Mouse (Mus musculus) embryonic facial prominence, embryonic 14.5 days (tissue): ENCODE results near the gene Ulk4. TPM values are rescaled to one million over a fixed set of nuclear protein-coding genes. Genes with fewer than 3 reads are reported as not detected.

Experiments used
- ATAC-seq: fragments of 200-750 bp; cut with Nextera tagmentation; 2 replicates; pipeline ENCODE4 v1.8.0; 2017; ENCODE audit warnings: low read depth, moderate number of reproducible peaks, moderate TSS enrichment
- DNase-seq: peaks from one replicate; pipeline ENCODE4 v3.0.0-alpha.2; 2015; ENCODE audit warnings: low spot score
- H3K27ac ChIP-seq: fragments of 300-500 bp; sonication (generic); replicated peaks from 2 replicates; pipeline ENCODE4 v1.5.1; 2014; ENCODE audit warnings: low read depth, mild to moderate bottlenecking, low read length, moderate library complexity
- H3K27me3 ChIP-seq: fragments of 300-500 bp; sonication (generic); replicated peaks from 2 replicates; pipeline ENCODE4 v1.6.1; 2014; ENCODE audit warnings: low read length; ENCODE audit not compliant: control insufficient read depth, insufficient read depth
- H3K36me3 ChIP-seq: fragments of 300-500 bp; sonication (generic); 2 replicates; pipeline ENCODE4 v1.6.1; 2014; ENCODE audit warnings: low read length, mixed read lengths; ENCODE audit not compliant: control insufficient read depth, insufficient read depth
- H3K4me1 ChIP-seq: fragments of 300-500 bp; sonication (generic); 2 replicates; pipeline ENCODE4 v1.6.1; 2014; ENCODE audit warnings: antibody characterized with exemption, low read length; ENCODE audit not compliant: control insufficient read depth, insufficient read depth
- H3K4me2 ChIP-seq: fragments of 300-500 bp; sonication (generic); 2 replicates; pipeline ENCODE4 v1.6.1; 2014; ENCODE audit warnings: low read depth, mild to moderate bottlenecking, low read length, moderate library complexity, mixed read lengths
- H3K4me3 ChIP-seq: fragments of 300-500 bp; sonication (generic); 2 replicates; pipeline ENCODE4 v1.5.1; 2014; ENCODE audit warnings: low read depth, mild to moderate bottlenecking, low read length
- H3K9ac ChIP-seq: fragments of 300-500 bp; sonication (generic); 2 replicates; pipeline ENCODE4 v1.6.1; 2014; ENCODE audit warnings: low read depth, mild to moderate bottlenecking, low read length, moderate library complexity, mixed read lengths
- H3K9me3 ChIP-seq: fragments of 300-500 bp; sonication (generic); 2 replicates; pipeline ENCODE4 v1.6.1; 2016; ENCODE audit warnings: low read length; ENCODE audit not compliant: control insufficient read depth
- WGBS: fragments of 180-500 bp; shearing (Covaris S2); extraction: QIAGEN DNeasy Blood & Tissue Kit; methylation state at CpG from one replicate; pipeline ENCODE4 v1.1.7; 2014; 5-methylcytosine and 5-hydroxymethylcytosine counted together
- polyA plus RNA-seq: library from polyadenylated mRNA; unstranded; fragments of >200 nt; fragmentation: Nextera tagmentation; extraction: Ambion mirVana; gene quantifications from 2 replicates; pipeline ENCODE4 v1.2.1, GENCODE M21; 2014

Ulk4 gene
- polyA plus RNA-seq, 1 experiment from 2014 or later = 136 TPM

DNA sequence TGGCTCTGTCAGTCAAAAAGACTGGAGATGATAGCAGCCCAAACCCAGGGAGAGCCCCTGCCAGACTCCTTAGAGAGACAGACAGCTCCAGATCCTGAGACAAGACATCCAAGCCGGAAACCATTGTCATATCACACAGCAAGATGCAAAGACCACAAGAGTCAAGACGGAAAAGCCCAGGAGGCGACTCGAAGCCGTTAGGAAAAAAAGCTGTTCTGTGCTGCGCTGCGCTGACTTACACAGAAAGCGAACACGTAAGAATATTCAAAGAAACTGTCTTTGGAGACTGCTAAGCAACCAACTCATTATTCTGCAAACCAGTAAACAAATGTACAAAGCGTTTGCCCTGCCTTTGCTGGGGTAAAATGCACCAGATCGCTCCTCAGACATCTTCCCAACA is 101.8 kb downstream of the Ulk4 start:
- Histone ChIP-seq H3K4me1 (no peaks in the 10 kb centered on the region), H3K4me2 (no peak overlapping the region), H3K36me3 (peaks cover 7% of the 10 kb centered on the region; the same call in 1 of the 2 replicates), H3K27ac (no peak overlapping the region), H3K27me3 (no peaks in the 10 kb centered on the region), H3K9me3 (peaks cover 6% of the 10 kb centered on the region; the same call in 1 of the 2 replicates), H3K4me3 (no peak overlapping the region), H3K9ac (no peak overlapping the region)
- 83% methylated on average over 11 of the region's 11 CpGs for WGBS
- no peak for DNase-seq
- no peak for ATAC-seq

GRCm38 (mm10) chr9:121172123-121172522 is 104.9 kb downstream of the Ulk4 start:
- DNase-seq (no peak), ATAC-seq (no peak)
- 0 out of 2 replicates have a peak, but pooled peaks cover 3% of the 10 kb centered on the region for H3K9me3 ChIP-seq
- H3K27me3 ChIP-seq = no peaks in the 10 kb centered on the region
- H3K4me2 ChIP-seq = no peak overlapping the region
- no peak overlapping the region for H3K27ac ChIP-seq
- no peak overlapping the region for H3K9ac ChIP-seq
- no peaks in the 10 kb centered on the region for H3K4me1 ChIP-seq
- no peak overlapping the region for H3K4me3 ChIP-seq
- 91% methylated on average over 6 of the region's 6 CpGs for WGBS
- no peaks in the 10 kb centered on the region for H3K36me3 ChIP-seq

DNA sequence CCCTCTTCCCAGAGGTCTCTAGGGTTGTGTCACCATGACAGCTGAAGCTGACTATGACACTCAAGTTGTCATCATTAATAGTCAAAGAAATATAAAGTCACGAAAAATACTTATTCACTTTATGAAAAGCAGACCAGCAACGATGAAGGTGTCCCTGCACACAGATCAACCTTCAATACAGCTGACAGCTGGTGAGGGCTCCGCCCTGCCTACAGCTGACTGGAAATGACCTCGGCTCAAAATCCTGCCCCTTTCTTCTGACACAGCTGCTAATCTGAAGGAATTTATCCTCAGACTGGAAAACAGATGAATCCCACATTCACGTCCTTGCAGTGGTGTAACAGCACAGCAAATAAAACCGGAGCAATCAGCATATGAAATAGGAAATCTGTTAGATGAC is 105.4 kb downstream of the Ulk4 start:
- H3K9me3 ChIP-seq = 0 out of 2 replicates have a peak, but pooled peaks cover 3% of the 10 kb centered on the region
- H3K9ac ChIP-seq = no peak overlapping the region
- no peak overlapping the region for H3K27ac ChIP-seq
- DNase-seq = no peak
- H3K27me3 ChIP-seq = no peaks in the 10 kb centered on the region
- 49% methylated on average over 6 of the region's 6 CpGs for WGBS
- no peaks in the 10 kb centered on the region for H3K36me3 ChIP-seq
- H3K4me3 ChIP-seq = no peak overlapping the region
- no peak for ATAC-seq
- H3K4me2 ChIP-seq = no peak overlapping the region
- no peaks in the 10 kb centered on the region for H3K4me1 ChIP-seq

DNA sequence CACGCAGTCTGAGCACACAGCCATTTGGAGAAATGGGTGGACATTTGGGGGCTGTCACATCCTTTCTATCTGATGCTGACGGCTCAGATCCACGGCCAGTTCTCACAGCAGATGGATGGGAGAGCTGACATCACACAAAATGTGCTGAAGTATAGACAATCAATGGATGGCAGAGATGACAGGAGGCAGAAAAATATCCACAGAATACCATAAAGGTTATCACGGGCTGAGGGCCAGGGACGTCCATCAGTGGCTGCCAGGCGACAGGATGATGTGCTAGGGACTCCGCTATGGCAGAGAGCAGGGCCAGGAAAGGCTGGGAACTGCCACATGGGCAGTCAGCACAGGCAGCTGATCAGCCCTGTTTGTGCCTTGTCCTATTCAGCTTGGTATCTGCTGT is 112.4 kb downstream of the Ulk4 start:
- H3K4me3 ChIP-seq = no peak overlapping the region
- no peaks in the 10 kb centered on the region for H3K4me1 ChIP-seq
- H3K4me2 ChIP-seq = no peak overlapping the region
- H3K36me3 ChIP-seq = no peaks in the 10 kb centered on the region
- H3K27ac ChIP-seq = no peak overlapping the region
- ATAC-seq (no peak), DNase-seq (no peak)
- H3K27me3 ChIP-seq = no peaks in the 10 kb centered on the region
- WGBS = 83% methylated on average over 7 of the region's 7 CpGs
- H3K9ac ChIP-seq = no peak overlapping the region
- no peaks in the 10 kb centered on the region for H3K9me3 ChIP-seq

DNA sequence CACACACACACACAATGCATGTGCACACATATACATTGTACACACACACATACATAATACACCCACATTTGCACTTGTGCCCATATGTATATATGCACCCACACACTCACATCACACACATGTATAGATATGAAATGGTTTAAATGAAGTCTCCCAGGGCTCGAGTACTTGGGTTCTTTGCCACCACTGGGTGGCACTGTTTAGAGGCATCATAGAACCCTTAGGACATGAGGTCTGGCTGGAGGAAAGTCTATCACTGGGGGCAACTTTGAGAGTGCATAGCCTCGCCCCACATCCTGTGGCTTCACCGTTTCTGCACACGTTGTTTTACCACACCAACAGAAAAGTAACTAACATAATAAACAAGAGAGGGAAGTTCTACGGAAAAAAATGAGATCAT is 114.2 kb downstream of the Ulk4 start:
- Histone ChIP-seq H3K9me3 (no peaks in the 10 kb centered on the region), H3K4me2 (no peak overlapping the region), H3K27ac (no peak overlapping the region), H3K27me3 (no peaks in the 10 kb centered on the region), H3K9ac (no peak overlapping the region), H3K4me3 (no peak overlapping the region), H3K4me1 (no peaks in the 10 kb centered on the region), H3K36me3 (no peaks in the 10 kb centered on the region)
- DNase-seq (peak; percentile 35), ATAC-seq (no peak)
- WGBS = 47% methylated on average over 5 of the region's 5 CpGs

DNA sequence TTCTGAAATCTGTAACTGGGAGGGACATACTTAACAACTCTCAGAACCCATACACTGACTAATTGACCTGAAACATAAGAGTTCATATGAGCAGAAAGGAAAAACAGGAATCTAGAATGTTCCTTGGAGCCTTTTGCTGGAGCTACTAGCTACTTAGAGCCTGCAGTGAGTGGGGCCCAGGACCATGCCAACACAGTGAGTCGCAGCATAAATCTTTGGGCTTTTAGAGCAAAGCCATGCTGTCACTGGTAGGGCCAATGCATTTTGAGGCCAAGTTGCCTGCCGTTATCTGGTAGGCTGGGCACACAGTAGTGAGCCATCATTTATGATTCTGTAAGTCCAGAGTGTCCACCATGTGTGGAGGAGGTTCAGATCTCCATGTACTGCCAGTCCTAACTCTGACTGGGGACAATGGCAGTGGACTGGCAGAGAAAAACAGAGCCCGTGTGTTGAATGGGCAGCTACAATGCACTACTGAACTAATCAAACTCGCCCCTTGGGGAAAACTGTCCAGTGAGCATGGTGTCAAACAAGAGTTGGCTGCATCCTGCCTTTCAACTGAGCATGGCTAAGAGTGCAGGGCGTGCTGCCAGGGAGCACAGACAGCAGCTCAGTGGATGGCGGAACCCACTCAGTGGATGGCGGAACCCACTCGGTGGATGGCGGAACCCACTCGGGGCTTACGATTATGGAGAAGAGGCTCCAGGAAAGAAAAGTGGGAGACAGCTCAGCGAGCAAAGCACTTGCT is 115.0 kb downstream of the Ulk4 start:
- 95% methylated on average over 12 of the region's 12 CpGs for WGBS
- no peak for ATAC-seq
- no peaks in the 10 kb centered on the region for H3K4me1 ChIP-seq
- no peak overlapping the region for H3K4me2 ChIP-seq
- H3K9ac ChIP-seq = no peak overlapping the region
- no peaks in the 10 kb centered on the region for H3K27me3 ChIP-seq
- no peak overlapping the region for H3K27ac ChIP-seq
- no peaks in the 10 kb centered on the region for H3K36me3 ChIP-seq
- H3K9me3 ChIP-seq = no peaks in the 10 kb centered on the region
- no peak overlapping the region for H3K4me3 ChIP-seq
- no peak for DNase-seq

- DNase-seq (no peak), ATAC-seq (no peak)
- no peak overlapping the region for H3K27ac ChIP-seq
Observed at GRCm38 (mm10) chr9:121156253-121156831, 120.7 kb downstream of the Ulk4 start.

DNA sequence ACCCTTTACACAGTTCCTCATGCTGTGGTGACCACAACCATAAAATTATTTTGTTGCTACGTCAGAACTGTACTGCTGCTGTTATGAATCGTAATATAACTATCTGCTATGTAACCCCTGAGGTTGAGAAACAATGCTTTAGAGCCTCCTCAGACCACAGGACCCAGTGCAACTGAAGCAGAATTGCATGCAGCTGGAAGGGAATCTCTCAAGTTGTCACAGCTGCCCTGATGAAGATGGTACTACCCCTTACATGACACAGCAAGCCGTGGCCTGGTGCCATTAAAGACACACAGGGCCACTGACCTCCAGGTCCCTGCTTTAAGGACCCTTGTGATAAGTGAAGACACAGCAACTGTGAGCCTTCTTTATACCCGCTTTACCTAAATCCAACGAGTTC is 123.7 kb downstream of the Ulk4 start:
- Histone ChIP-seq H3K27ac (no peak overlapping the region), H3K4me2 (no peak overlapping the region), H3K9ac (no peak overlapping the region), H3K4me1 (no peaks in the 10 kb centered on the region), H3K36me3 (no peaks in the 10 kb centered on the region), H3K9me3 (no peaks in the 10 kb centered on the region), H3K27me3 (no peaks in the 10 kb centered on the region), H3K4me3 (no peak overlapping the region)
- WGBS = 91% methylated on average over 5 of the region's 5 CpGs
- no peak for ATAC-seq
- DNase-seq = no peak

More at GRCm38 (mm10) chr9:121156253-121156831, 120.7 kb downstream of the Ulk4 start:
- Histone ChIP-seq H3K9me3 (no peaks in the 10 kb centered on the region), H3K36me3 (no peaks in the 10 kb centered on the region), H3K27me3 (no peaks in the 10 kb centered on the region), H3K4me3 (no peak overlapping the region), H3K4me1 (no peaks in the 10 kb centered on the region), H3K4me2 (no peak overlapping the region), H3K9ac (no peak overlapping the region)
- WGBS = 50% methylated on average over 9 of the region's 9 CpGs

DNA sequence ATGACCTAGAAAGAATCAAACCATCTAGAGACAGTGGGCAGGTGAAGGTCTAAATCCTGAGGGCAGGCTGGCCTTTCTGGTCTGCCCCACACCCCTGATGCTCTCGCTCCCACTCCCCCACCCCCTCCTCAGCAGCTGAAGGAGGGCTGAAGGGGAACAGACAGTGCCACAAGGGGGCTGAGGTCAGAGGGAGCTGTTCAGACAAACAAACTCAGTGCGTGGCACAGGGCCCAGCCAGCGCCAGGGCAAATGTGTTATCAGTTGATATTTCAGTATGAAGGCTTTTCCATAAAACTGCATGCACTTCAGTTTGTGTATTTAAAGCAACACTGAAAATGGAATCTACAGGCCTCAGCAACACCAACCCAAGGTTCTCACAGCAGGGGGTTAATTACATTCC is 128.4 kb downstream of the Ulk4 start:
- WGBS = 19% methylated on average over 3 of the region's 3 CpGs
- Histone ChIP-seq H3K36me3 (no peaks in the 10 kb centered on the region), H3K27me3 (no peaks in the 10 kb centered on the region), H3K9me3 (no peaks in the 10 kb centered on the region), H3K4me2 (no peak overlapping the region), H3K4me1 (no peaks in the 10 kb centered on the region), H3K9ac (no peak overlapping the region), H3K4me3 (no peak overlapping the region), H3K27ac (no peak overlapping the region)
- ATAC-seq (no peak), DNase-seq (no peak)
